Mouse (Mus musculus): Measurements from ENCODE around the gene Eefsec.

Eefsec gene

DNA sequence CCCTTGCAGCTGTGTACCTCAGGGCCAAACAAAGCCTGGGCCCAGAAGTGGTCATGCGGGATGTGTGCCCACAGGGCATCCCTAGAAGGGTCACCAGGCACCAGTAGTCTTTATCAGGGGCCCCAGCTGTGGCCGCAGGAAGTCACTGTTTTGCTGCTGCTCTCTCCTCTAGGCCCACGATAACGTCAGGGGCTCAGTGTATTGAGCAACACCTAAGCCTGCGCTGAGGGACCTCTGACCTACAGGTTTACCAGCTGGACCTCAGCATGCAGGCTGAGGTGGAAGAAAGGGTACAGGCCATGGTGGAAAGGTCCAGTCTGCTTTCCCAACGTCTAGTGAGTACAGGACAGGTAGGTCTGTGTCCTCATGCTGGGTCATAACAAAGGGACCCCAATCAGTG, 192.3 kb downstream of the Eefsec start:
- no peak for DNase-seq

DNA sequence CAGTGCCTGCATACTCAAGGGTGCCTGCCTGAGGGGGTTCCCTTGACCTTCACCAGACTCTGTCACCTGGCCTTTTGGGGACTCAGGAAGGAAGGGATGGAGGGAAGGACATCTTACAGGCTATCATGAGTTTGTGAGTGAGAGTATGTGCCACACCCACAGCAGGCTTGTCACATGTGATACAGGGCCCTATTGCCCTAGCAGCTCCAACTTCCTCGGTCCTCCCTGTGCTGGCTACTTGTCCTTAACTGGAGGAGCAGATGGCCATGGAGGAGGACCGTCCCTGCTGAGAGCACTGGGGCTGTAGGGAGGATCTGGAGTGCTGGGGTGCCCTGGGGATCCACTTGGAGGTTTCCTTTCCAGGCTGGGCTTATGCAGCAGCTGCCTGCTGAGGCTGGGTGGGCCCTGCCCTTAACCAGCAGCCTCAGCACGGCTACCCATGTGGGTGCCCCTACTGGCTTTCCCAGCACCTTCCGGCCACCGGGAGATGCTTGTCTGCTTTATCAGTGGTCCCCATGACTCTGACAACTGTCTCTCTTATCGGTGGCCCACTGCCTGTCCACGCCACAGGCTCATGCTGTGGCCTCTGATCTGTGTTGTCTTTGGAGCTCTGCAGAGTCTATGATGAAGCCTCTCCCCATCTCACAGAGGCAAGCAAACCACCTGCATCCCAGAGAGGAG, 194.4 kb downstream of the Eefsec start:
- no peak for DNase-seq

DNA sequence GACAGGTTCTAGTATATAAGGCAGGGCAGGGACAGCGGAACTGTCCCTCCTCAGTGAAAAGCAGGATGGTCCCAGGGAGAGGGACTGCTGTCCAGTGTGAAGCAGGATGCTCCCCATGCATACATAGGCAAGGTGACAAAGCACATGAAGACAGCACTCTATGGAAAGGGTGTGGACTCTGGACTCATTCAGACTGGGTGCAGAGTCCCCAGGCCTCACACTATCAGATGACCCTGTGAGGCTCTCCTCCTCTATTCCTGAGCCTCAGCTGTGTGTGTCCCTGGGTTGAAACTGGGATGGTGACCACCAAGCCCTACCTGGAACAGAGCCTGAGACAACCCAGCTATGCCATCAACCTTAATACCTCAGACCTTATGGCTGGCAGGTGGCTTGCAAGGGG, 194.9 kb downstream of the Eefsec start:
- DNase-seq = no peak

- DNase-seq = peak in 1 of 2 experiments; percentile 29
These were observed 197.1 kb downstream of the Eefsec start for GRCm38 (mm10) chr6:88249231-88249630.

GRCm38 (mm10) chr6:88242604-88243003, 203.7 kb downstream of the Eefsec start:
- peak; percentile 65 to 72 for DNase-seq

GRCm38 (mm10) chr6:88236513-88236912, 209.8 kb downstream of the Eefsec start:
- DNase-seq = no peak

DNA sequence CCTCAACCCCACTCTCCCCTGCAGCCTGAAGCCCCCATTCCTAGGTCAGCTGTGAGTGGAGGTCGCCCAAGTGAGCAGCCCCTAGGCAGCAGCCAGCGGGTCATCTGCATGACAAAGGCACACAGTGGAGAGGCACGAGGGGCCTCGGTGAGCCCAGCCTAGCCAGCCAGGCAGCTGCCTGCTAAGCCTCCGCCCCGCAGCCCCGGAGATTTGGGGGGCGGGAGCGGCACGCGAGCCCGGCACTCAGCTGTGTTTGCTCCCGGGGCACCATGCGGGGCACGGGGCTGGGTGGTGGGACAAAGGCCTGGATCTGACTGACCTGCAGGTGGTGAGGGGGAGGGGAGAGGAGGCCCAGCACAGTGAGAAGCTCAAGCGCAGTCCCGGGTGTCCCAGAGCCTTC, 210.4 kb downstream of the Eefsec start:
- no peak for DNase-seq

DNA sequence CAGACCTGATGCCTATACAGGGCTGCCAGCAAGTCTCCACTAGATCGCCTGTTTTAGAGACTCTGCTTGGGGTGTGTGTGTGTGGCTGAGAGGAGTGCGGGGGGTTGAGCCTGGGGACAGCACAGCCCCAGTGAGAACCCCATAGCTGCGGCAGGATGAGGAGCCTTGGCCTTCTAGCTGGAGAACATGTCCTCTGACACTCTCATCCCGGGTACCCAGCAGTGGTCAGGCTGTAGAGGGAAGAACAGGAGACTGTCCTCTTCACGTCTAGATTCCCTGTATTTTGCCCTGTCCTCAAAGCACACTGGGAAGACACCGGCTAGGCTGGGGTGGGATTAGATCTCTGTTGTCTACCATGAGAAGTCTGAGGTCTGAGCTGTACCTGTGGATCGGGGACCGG, 210.9 kb downstream of the Eefsec start:
- no peak for DNase-seq

DNA sequence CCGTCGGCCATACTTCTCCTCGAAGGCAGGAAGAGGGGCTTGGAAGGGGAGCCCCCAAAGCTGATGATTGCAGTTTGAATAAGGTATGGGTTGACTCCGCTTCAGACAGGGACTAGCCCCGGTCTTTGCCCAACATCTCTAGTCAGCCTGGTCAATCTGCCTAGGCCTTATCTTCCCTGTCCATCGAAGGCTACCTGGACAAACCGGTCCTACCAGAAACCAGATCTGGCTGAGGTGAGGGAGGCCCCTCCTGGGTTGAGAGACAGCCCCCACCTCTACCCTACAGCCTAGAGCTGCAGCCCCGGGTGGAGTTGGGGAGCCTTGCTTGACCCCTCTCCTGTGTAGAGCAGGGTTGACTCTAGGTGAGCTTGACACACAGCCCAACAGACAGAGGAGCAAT, 212.3 kb downstream of the Eefsec start:
- DNase-seq = no peak

DNA sequence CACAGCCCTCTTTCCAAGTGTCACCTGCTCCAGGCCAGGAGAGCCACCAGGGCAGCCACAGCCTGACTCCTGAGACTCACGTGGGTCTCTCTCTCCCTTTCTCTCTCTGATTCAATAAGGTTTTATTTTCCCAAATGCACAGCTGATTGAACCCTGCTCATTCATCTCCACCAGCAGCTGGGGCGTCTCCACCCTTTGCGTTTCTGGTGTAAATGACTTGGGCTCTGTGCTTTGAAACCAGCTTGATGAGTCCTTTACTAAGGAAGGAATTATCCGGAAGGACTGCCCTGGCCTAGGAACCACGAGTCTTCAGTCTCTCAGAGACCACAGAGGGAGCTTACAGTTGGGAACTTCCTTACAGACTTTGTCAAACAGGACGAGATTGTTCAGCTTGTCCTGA, 214.1 kb downstream of the Eefsec start:
- no peak for DNase-seq

DNA sequence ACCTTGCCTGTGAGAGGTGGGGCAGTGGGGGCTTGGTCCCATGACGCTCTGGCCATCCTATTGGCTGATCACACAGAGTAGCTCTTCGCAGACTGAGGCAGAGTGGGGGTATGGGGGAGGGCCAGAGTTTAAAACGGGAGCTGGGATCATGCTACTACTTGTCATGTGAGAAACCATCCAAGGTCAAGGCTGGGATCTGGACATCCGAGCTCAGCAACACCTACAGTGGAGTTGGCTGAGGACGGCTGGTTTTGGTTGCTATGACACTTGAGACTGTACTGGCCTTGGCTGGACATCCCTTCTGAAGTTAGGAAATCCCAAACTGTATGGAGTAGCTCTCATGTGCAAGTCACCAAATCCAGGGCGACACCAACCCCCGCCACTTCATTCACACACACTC, 214.5 kb downstream of the Eefsec start:
- DNase-seq = no peak

DNA sequence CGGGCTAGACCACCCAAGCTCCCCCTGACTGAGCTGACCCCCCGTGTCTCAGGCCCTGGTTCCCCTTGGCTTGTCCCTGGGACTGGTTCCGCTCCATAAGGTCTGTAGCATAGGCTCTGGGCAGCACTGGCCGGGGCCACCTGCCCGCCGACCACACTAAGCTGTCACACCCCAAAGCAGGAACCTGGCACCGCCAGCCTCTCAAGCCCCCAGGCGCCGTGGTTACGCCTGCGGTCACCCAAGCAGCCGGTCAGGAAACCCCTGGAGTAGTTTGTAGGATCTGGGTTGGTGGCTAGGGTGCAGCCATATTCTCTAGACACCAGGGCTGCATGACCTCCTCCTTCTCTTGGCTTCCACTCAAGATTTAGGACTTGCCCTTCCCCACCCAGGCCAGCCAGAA, 217.1 kb downstream of the Eefsec start:
- no peak for DNase-seq

- no peak for DNase-seq
These were observed 218.8 kb downstream of the Eefsec start for GRCm38 (mm10) chr6:88227537-88227936.

GRCm38 (mm10) chr6:88226570-88226994, 219.8 kb downstream of the Eefsec start:
- no peak for DNase-seq

DNA sequence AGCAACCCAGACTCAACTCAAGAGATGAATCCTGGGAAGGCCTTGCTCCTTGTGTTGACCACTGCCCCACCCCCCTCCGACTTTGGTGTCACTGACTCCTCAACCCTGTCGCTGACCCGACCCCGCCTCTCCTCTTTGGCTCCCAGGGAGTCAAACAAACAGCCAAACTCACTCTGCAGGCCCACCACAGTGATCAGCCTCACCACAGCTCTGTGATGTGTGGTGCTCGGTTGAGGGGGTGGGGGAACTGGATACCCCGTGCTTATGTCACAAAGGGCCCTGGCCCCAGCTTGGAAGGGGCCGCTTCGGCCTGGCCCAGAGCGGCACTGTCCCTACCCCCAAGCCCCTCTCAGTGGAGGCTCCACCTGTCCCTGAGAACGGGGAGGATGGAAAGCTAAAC, 224.4 kb downstream of the Eefsec start, which contains the start of gene Dnajb8:
Gene Dnajb8, plus strand, starts transcription at position 301 of the 400 bp plus-strand sequence.
- no peak for DNase-seq

DNA sequence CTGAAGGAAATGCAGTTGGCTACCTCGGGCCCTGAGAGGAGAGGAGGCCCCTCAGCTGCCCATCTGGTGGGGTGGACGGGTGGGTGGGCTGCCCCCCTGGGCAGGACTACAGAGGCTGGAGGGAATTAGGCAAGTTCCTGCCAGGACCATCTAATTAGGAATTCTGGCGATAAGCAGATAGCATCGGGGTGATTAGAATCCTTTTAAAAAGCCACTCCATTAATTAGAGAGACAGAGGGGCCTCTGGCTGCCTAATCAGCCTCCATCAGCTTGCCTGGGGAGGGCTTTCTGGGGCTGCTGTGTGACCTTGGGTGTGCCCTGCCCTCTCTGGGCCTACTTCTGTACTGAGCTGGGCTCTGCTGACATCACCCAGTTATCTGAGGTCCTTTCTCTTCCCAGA, 227.2 kb downstream of the Eefsec start:
- DNase-seq = no peak

DNA sequence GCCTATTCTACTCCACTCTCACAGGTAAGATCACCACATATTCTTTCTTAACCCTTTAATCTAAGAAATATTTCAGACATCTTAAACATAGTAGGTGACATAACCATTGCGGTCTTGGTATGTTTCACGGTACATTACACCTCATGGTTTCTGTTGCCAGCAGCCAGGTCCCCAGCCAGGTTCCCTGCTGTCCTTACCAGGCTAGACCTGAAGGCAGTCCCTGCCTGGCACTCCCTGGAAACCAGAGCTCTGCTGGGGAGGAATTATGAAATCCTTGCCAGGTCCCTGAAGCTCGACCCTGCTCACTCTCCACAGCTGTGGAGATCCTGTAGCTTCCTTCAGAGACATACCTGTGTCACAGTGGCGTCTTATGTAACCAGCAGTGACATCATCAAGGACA, 230.1 kb downstream of the Eefsec start:
- DNase-seq = no peak

- no peak for DNase-seq
These were observed 230.5 kb downstream of the Eefsec start for GRCm38 (mm10) chr6:88215797-88216196.

DNA sequence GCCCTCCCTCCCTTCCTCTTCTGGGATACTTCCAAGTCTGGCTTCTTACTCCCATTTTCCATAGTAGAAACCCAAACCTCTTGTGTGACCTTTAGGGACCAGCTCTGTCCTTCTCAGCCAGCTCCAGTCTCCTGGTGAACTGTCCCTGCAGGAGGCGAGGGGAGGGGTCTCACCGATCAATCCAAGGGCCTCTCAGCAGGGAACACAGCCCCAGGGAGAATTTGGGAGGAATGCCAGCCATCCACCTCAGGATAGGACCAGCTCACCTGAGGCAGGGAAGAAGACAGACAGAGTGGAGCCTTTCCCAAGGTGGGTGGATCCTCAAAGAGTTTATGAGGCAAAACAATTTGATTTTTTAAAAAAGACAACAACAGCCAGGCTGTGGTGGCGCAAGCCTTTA, 236.2 kb downstream of the Eefsec start:
- DNase-seq = no peak

DNA sequence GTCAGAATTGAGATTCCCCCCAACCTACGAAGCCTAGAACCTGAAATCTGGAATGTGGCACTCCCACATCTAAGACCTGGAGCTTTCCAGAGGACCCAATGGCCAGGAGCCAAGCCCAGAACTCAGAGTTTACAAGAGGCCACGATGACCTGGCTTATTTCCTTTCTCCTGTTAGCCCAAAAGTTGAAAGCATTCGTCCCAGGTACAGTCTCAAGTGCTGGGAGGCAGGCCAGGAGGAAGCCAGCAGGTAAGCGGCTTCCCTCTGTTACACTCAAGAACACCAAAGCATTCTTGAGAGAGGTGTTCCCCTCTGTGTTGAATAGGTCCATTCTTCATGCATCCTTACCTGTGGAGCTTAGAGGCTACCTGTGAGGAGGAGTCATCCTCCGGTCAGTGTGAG, 236.9 kb downstream of the Eefsec start:
- DNase-seq = no peak

DNA sequence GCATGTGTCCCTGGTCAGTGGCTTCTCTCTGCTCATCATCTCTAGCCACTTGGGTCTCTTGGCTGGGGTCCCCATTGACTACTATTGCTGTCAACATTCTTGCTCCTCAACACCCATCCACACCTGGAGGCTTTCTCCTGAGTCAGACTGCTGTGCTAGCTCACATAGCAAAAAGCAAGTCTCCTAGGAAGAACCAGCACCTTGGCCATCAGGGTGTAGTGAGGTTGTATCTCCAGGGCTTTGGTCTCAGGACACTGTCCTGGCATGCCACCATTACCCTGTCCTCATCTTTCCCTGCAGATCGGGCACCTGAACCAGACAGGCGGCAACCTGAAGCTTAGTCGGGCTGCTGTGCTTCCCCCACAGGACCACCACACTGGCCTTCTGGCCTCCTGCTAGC, 238.0 kb downstream of the Eefsec start:
- DNase-seq = no peak

DNA sequence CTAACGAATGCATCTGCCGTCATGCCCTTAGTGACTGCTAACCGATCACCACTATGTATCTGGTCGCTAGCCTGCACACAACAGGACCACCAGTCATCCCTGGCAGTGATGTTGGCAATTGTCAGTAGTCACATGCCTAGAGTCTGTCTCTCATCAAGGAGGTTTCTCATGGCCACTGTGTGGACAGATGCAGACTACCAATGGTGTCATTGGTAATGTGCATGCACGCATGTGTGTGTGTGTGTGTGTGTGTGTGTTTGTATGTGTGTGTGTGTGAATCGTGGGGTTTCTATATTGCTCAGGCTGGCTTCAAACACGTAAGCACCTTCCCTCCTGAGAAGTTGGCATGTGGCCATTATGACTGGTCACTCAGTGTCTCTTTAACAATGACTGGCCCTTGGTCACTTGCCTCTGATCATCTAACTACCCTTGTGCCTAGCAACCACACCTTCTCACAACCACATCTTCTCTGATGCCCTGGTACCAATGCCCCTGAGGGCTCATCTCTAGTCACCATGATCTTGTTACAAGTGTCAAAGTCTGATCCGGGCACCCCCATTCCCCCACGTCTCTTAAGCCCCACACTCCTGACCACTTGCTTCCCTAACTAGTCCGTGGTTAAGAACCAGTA, 238.8 kb downstream of the Eefsec start:
- no peak for DNase-seq
